Mouse (Mus musculus) ES-Bruce4 (cell line): ENCODE measurements around the gene Traip. TPM values are rescaled to one million over a fixed set of nuclear protein-coding genes. Genes with fewer than 3 reads are reported as not detected.

Source experiments
- H3K27ac ChIP-seq: 2 replicates; pipeline ENCODE4 v1.5.1; 2012; ENCODE audit warnings: low read length, inconsistent platforms; ENCODE audit not compliant: insufficient read depth
- H3K27me3 ChIP-seq: 2 replicates; pipeline ENCODE4 v1.6.1; 2012; ENCODE audit warnings: mild to moderate bottlenecking, low read length, inconsistent platforms; ENCODE audit not compliant: control insufficient read depth, poor library complexity, insufficient read depth, severe bottlenecking
- H3K36me3 ChIP-seq: 2 replicates; pipeline ENCODE4 v1.6.1; 2012; ENCODE audit warnings: inconsistent platforms, mild to moderate bottlenecking, low read length, moderate library complexity; ENCODE audit not compliant: control insufficient read depth, poor library complexity, insufficient read depth, severe bottlenecking
- H3K4me1 ChIP-seq: one replicate; pipeline ENCODE4 v1.8.1; 2011; ENCODE audit warnings: low read length; ENCODE audit not compliant: control insufficient read depth, insufficient read depth
- H3K4me3 ChIP-seq: 2 replicates; pipeline ENCODE4 v1.5.1; 2011; ENCODE audit warnings: low read depth, mild to moderate bottlenecking, low read length
- H3K9ac ChIP-seq: 2 replicates; pipeline ENCODE4 v1.6.1; 2012; ENCODE audit warnings: low read depth, mild to moderate bottlenecking, inconsistent platforms; ENCODE audit not compliant: poor library complexity, severe bottlenecking
- H3K9me3 ChIP-seq: replicated peaks from 2 replicates; pipeline ENCODE4 v1.6.1; 2012; ENCODE audit warnings: mild to moderate bottlenecking, low read length, inconsistent platforms; ENCODE audit not compliant: control insufficient read depth, poor library complexity, insufficient read depth, severe bottlenecking
- CTCF ChIP-seq: IDR thresholded peaks from one replicate; pipeline ENCODE4 v1.8.1; 2011; ENCODE audit warnings: low read depth, low read length
- EP300 ChIP-seq: IDR thresholded peaks from 2 replicates; pipeline ENCODE4 v1.6.1; 2011; ENCODE audit warnings: low read depth, low read length; ENCODE audit not compliant: insufficient read depth
- POLR2A ChIP-seq: IDR thresholded peaks from one replicate; pipeline ENCODE4 v1.8.1; 2011; ENCODE audit warnings: low read length; ENCODE audit not compliant: insufficient read depth
- polyA plus RNA-seq: library from polyadenylated mRNA; stranded (reverse); fragments of >200 nt; gene quantifications from 2 replicates; pipeline ENCODE4 v1.2.4, GENCODE M21; 2011; ENCODE audit warnings: low read depth; ENCODE audit not compliant: missing spikeins, insufficient read depth, insufficient read length

Traip gene
- polyA plus RNA-seq, 1 experiment, result 20.4 TPM

DNA sequence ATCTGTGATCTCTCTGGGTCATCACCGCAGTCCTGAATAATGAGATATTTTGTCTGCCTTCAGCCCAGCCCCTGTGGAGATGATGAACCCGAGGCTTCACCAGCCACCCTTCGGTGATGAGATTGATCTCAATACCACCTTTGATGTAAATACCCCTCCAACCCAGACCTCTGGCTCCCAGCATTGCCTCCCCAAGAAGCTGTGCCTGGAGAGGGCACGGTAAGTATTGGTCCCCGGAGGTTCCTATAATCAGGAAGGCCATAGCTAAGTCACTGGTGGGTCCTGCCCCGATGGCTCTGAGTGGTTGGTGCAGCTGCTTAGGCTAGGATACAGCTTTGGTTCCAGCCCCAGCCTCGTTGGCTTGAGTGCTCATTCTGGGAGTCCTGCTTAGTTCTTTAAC, 18.6 kb downstream of the Traip start:
- no peaks in the 10 kb centered on the region for H3K9me3 ChIP-seq

DNA sequence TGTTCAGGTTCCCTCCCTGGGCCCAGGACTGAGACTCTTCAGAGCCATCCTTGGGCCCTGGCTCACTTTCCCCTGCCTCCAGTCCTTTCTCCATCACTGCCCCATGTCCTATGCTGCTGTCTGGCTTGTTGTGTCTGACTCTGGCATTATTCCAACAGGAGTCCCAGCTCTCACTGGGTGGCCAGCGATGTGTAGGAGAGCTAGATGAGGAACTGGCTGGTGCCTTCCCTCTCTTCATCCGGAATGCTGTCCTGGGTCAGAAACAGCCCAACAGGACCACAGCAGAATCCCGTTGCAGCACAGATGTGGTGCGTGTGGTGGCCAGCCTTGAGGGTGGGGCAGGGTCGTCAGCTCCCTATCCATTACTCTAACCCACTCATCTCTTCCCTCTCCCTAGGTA, 20.4 kb downstream of the Traip start:
- H3K4me1 ChIP-seq, result no peaks in the 10 kb centered on the region
- TF ChIP-seq POLR2A (no peak), EP300 (no peak), CTCF (no peak)
- H3K4me3 ChIP-seq, result no peak overlapping the region
- H3K9ac ChIP-seq, result no peak overlapping the region
- H3K9me3 ChIP-seq, result no peaks in the 10 kb centered on the region
- H3K27me3 ChIP-seq, result no peaks in the 10 kb centered on the region
- H3K36me3 ChIP-seq, result no peaks in the 10 kb centered on the region
- no peak overlapping the region for H3K27ac ChIP-seq

More for the DNA sequence above, 18.6 kb downstream of the Traip start:
- TF ChIP-seq POLR2A (no peak), EP300 (no peak), CTCF (no peak)
- no peaks in the 10 kb centered on the region for H3K36me3 ChIP-seq
- no peaks in the 10 kb centered on the region for H3K27me3 ChIP-seq
- no peaks in the 10 kb centered on the region for H3K4me1 ChIP-seq
- H3K9ac ChIP-seq, result no peak overlapping the region
- no peak overlapping the region for H3K27ac ChIP-seq
- no peak overlapping the region for H3K4me3 ChIP-seq

DNA sequence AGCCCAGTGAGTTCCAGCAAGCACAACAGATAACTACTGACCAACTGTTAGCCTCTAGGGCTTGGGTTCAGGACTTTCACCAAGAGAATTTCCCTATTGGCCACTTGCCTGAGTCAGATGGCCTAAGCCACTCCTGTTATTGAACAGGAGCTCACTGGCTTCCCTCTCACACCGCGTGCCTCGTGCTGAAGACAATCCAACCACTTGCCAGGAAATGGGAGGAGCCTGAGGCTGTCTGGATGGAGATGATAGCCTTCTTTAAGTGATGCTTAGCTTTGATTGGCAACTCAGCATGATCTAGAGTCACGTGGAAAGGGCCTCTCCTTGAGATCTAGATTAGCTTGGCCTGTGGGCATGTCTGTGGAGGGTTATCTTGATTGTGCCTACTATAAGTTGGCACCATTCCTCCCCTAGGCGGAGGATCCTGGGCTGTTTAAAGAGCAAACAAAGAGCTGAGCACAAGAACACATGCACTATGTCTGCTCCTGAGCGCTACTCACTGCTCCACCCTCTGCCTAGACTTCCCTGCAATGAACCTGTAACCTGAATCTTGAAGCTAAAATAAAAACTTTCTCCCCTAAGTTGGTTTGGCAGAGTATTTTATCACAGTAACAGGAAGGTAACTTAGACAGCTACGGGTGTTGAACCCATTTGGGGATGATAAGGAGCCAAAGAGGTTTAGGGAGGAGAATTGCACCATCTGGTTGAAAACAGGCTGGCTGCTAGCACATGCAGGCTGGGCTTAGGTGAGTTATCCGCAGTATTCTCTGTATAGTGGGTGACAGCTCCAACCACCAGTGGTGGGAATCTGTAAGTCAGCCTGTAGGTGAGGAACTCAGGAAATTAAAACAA, 22.0 kb downstream of the Traip start:
- no peaks in the 10 kb centered on the region for H3K4me1 ChIP-seq
- H3K9me3 ChIP-seq, result no peaks in the 10 kb centered on the region
- no peak overlapping the region for H3K27ac ChIP-seq
- H3K36me3 ChIP-seq, result no peaks in the 10 kb centered on the region
- no peak overlapping the region for H3K9ac ChIP-seq
- TF ChIP-seq EP300, result no peak
- no peak for TF ChIP-seq CTCF
- no peak for TF ChIP-seq POLR2A
- H3K27me3 ChIP-seq, result no peaks in the 10 kb centered on the region
- H3K4me3 ChIP-seq, result no peak overlapping the region

DNA sequence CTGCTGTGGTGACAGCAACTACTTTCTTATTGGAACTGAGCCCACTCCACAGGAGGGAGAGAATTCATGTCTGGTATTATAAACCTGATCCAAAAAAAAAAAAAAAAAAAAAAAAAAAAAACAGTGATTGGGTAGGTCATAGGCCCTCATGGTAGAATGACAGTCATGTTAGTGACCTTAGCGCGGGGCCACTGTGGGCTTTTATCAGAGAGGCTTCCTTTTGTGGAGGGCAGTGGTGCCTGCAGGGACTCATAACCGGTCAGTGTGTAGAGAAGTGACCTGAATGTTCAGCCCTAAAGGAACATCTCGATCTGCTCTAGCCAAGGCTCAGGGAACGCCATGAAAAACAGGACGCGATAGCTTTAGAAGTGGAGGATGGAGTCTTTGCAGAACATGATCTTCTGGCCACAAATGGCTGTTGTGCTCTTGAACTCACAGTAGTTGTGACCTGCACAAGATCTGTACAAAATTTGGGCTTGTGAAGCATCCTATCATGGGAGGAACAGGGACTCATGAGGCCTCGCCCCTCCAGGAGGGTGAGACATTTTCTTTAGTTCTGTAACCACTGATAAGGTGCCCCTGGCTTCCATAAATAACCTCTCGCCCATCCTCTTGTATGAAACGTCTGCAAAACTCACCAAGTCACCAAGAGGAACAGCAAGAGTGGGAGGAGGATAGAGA, 24.7 kb downstream of the Traip start:
- H3K4me1 ChIP-seq, result no peaks in the 10 kb centered on the region
- H3K4me3 ChIP-seq, result no peak overlapping the region
- TF ChIP-seq EP300 (no peak), CTCF (no peak), POLR2A (no peak)
- H3K9ac ChIP-seq, result no peak overlapping the region
- H3K9me3 ChIP-seq, result no peaks in the 10 kb centered on the region
- H3K27ac ChIP-seq, result no peak overlapping the region
- H3K36me3 ChIP-seq, result no peaks in the 10 kb centered on the region
- H3K27me3 ChIP-seq, result no peaks in the 10 kb centered on the region

DNA sequence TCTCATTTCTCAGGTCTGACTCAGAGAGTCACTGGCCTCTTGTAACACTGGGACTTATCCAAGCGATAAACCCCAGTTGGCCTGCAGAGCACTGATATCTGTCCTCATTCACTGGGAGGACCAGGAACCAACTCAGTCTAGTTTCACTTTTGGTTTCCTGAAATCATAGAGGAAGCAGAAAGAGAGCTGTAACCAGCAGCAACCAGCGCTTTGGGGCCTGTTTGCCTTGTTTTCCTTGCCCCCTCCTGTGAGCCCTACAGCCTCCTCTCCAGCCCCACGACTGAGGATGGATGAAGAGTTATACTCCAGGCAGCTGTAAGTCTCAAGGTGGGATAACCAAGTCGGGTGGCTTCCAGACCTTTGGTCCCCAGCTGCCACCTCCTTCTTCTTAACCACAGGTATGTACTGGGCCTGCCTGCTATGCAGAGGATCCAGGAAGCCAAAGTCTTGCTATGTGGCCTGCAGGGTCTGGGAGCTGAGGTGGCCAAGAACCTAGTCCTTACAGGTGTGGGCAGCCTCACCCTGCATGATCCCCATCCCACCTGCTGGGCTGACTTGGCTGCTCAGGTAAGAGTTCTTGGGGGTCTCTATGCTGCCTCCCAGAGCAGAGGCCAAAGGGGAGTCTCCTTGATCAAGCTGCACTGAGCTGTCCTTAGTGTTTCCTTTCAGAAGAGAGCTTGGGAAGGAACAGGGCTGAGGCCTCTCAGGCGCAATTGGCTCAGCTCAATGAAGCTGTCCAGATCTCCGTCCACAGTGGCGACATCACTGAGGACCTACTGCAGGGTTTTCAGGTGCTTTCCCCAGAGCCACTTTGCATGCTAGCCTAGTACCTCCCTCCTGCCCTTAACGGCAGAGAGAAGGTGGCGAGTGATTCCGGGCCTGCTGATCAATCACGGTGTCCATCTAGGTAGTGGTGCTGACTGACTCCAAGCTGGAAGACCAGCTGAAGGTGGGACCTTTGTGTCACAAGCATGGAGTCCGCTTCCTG, 25.8 kb downstream of the Traip start, which contains the start of gene Uba7:
Gene Uba7, plus strand, starts transcription at position 107 of the 988 bp plus-strand sequence.
- H3K27ac ChIP-seq, result no peak within 1 kb of the TSS
- H3K36me3 ChIP-seq, result no peaks in the 10 kb centered on the region
- H3K27me3 ChIP-seq, result no peaks in the 10 kb centered on the region
- H3K4me1 ChIP-seq, result no peaks in the 10 kb centered on the region
- TF ChIP-seq CTCF (no peak), POLR2A (no peak), EP300 (no peak)
- no peak within 1 kb of the TSS for H3K9ac ChIP-seq
- no peaks in the 10 kb centered on the region for H3K9me3 ChIP-seq
- no peak within 1 kb of the TSS for H3K4me3 ChIP-seq
